Mouse (Mus musculus) liver, adult 2 months (tissue): Measurements from ENCODE around the gene Klc3.

Source experiments
- CTCF ChIP-seq: fragments of 200-500 bp; IDR thresholded peaks from 2 replicates; pipeline ENCODE4 v1.5.1; 2011; ENCODE audit warnings: low read depth, low read length, control low read depth
- POLR2A ChIP-seq: fragments of 200-500 bp; IDR thresholded peaks from 2 replicates; pipeline ENCODE4 v1.6.1; 2011; ENCODE audit warnings: low read length, control low read depth; ENCODE audit not compliant: insufficient read depth; ENCODE audit errors: extremely low read depth

GRCm38 (mm10) chr7:19360944-19361343, 43.0 kb downstream of the Klc3 start:
- TF ChIP-seq CTCF: no peak
- no peak for TF ChIP-seq POLR2A
